Mouse (Mus musculus) embryonic fibroblast, embryonic 13.5 days (primary cell): ENCODE data around the gene Sacs. TPM values are rescaled to one million over a fixed set of nuclear protein-coding genes. Genes with fewer than 3 reads are reported as not detected.
A peak's percentile ranks its signal among the peaks of the same experiment; 100 is the strongest.
"Not testable (repeated sequence)": the region's sequence is repeated elsewhere in the genome, so short reads cannot be mapped to it uniquely, and the experiment has no call there.

Experiments
- H3K27ac ChIP-seq: 2 replicates; pipeline ENCODE4 v1.5.1; 2012; ENCODE audit warnings: low read length, control low read depth, inconsistent platforms; ENCODE audit not compliant: insufficient read depth
- H3K4me1 ChIP-seq: 2 replicates; pipeline ENCODE4 v1.6.1; 2011; ENCODE audit warnings: low read length; ENCODE audit not compliant: control insufficient read depth, insufficient read depth
- H3K4me3 ChIP-seq: 2 replicates; pipeline ENCODE4 v1.5.1; 2011; ENCODE audit warnings: mild to moderate bottlenecking, control low read depth, low read length; ENCODE audit not compliant: insufficient read depth
- CTCF ChIP-seq: IDR thresholded peaks from 2 replicates; pipeline ENCODE4 v1.5.1; 2011; ENCODE audit warnings: mild to moderate bottlenecking, control low read depth, low read length, moderate library complexity, borderline replicate concordance; ENCODE audit not compliant: insufficient read depth
- POLR2A ChIP-seq: IDR thresholded peaks from 2 replicates; pipeline ENCODE4 v1.6.1; 2011; ENCODE audit warnings: low read depth, mild to moderate bottlenecking, control low read depth, low read length, moderate library complexity
- polyA plus RNA-seq: library from polyadenylated mRNA; stranded (reverse); fragments of >200 nt; gene quantifications from 2 replicates; pipeline ENCODE4 v1.2.4, GENCODE M21; 2011; ENCODE audit warnings: low read depth; ENCODE audit not compliant: missing spikeins, insufficient read length

Sacs gene
- polyA plus RNA-seq, 1 experiment = 18.3 TPM

DNA sequence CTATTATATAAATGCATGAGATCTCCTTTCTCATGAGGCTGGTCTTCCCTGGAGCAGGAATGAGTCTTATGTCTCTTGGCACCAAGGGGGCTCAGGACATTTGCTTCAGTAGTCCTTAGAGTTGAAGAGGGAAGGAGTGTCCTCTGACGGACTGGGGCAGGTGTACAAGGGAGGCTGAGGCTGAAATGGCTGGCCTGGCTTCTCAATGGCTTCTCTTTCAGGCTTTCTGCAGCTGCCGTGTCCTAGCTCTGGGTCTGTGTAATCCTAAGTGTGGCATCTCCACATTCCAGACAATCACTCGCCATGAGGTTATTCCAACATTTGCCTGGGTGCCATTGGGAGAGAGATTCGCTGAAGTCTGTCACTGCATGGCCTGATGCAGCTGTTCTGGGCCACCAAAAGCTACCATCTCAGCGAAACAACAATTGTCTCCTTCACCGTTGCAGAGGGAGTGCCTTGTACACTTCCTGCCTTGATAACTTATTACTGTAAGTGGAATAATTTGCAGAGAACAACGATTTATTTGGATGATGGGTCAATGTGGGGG, 9.2 kb upstream of the Sacs start:
- H3K4me3 ChIP-seq = no peak overlapping the region
- no peaks in the 10 kb centered on the region for H3K4me1 ChIP-seq
- TF ChIP-seq POLR2A (no peak), CTCF (no peak)
- H3K27ac ChIP-seq = no peak overlapping the region

DNA sequence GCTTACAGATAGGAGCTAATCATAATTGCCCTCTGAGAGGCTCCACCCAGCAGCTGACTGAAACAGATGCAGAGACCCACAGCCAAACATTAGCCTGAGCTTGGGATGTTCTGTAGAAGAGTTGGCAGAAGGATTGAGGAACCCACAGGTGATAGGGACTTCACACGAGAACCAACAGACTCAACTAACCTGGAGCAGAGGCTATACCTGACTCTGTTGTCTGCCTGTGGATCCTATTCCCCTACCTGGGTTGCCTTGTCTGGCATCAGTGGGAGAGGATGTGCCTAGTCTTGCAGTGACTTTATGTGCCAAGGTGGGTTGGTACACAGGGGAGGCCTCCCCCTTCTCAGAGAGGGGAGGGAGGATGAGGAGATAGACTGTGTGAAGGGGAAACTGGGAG, 5.7 kb upstream of the Sacs start:
- Histone ChIP-seq H3K27ac (no peak overlapping the region), H3K4me3 (no peak overlapping the region), H3K4me1 (peaks cover 3% of the 10 kb centered on the region; the same call in 1 of the 2 replicates)
- TF ChIP-seq CTCF = no peak
- TF ChIP-seq POLR2A = no peak

DNA sequence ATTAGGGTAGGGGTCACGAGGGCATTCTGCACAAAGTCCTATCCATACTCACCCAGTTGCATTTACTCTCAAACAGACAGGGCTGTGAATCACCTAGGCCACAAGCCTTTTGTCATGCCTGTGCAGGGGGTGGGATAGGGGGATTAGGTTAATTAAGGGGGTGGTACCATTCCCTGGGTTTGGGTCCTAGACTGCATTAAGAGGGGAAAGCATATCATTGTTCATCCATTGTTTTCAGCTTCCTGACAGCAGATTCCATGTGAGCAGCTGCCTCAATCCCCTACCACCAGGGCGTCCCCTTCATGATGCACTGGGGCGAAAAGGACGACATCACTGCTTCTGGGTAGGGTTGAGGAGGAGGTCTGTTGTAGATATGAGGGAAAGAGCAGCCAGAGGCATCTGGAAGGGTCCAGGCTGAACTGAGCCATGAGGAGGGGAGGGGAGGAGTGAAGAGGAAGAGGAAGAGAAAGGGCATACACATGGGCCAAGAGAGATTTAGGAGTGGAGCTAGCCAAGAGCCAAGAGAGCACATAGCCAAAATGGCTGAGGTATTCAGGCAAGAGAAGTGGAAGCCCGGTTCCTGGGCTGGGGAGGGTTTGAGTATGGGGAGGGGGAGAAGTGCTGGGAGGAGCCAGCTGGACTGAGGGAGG, 3.8 kb upstream of the Sacs start:
- Histone ChIP-seq H3K27ac (no peak overlapping the region), H3K4me3 (no peak overlapping the region), H3K4me1 (peaks cover 4% of the 10 kb centered on the region; the same call in 1 of the 2 replicates)
- TF ChIP-seq CTCF (no peak), POLR2A (no peak)

DNA sequence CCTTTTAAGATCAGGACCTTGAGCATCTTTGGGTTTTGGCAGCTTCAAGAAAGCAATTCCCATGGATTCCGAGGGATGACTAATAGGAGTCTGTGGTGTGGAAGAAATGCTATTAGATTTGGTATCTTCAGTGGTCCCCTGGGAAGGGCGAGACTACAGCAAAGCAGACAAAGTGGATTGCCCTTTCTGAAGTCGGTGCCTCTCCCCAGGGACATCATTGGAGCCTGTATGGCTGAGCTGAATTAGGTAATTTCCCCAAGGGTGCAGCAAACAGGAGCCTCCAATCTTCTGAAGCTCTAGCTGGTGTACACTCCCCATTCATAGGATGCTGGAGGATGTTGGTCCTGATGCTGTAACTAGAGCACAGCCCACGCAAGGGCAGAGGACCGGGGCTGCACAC, 847 bp upstream of the Sacs start:
- no peak overlapping the region for H3K4me3 ChIP-seq
- TF ChIP-seq CTCF (no peak), POLR2A (no peak)
- peaks cover 4% of the 10 kb centered on the region; the same call in 1 of the 2 replicates for H3K4me1 ChIP-seq
- no peak overlapping the region for H3K27ac ChIP-seq

DNA sequence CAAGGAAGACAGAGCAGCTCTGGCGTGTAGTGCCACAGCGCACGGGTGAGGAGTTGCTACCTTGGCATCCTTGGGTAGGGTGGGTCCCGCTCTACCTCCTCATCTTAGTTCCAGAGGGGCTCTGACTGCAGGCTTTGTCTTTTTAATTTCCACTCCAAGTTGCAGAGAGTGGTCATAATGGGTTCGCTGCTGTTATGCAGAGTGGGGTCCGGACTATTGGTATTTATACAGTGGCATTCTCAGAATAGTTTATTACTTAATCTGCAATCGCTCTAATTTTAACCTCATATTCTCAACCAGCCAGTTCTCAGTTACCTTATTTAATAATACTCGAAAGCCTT, 440 bp downstream of the Sacs start:
- peaks cover 4% of the 10 kb centered on the region; the same call in 1 of the 2 replicates for H3K4me1 ChIP-seq
- H3K4me3 ChIP-seq = peak overlapping the region; percentile 10; the same call in 1 of the 2 replicates
- TF ChIP-seq POLR2A = no peak
- TF ChIP-seq CTCF = no peak
- no peak overlapping the region for H3K27ac ChIP-seq

DNA sequence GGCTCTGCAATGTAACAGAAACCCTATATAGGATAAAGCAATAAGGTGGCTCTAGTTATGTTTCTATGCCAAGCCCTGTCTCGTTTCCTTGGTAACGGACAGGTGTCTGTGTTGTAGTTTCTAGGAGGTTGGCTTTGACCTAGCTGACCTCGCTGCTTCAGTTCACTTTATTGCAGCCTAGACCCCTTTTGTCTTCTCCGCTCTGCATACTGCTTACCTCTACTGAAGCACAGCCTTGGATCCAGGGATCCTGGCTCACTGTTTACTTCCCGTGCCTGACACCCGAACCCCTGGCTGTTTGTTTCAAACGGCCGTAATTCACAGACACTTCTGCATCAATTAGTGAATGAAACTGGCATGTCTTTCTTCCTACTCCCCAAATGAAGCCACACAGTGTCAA, 5.1 kb downstream of the Sacs start:
- H3K4me1 ChIP-seq = no peaks in the 10 kb centered on the region
- H3K27ac ChIP-seq = no peak overlapping the region
- no peak for TF ChIP-seq CTCF
- no peak for TF ChIP-seq POLR2A
- H3K4me3 ChIP-seq = no peak overlapping the region

DNA sequence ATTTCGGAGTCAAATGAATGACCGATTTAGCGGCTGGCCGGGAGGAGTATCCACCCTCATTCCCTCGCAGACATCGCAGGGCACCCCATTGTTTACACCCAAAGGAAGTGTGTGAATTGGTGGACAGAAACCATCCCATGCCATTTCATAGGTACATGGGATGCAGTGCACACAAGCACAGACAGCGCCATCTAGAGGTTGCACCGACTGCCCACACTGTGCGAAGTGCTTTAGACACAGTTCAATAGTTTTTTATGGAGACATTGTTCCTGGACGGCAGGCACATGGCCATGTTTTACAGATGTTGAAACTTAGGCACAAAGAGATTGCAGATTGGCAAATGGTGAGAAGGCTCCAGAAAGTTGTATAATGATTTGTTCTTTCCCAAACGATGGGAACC, 5.6 kb downstream of the Sacs start:
- Histone ChIP-seq H3K4me1 (no peaks in the 10 kb centered on the region), H3K4me3 (no peak overlapping the region), H3K27ac (no peak overlapping the region)
- TF ChIP-seq CTCF = peak; percentile 60; the same call in 1 of the 2 replicates
- no peak for TF ChIP-seq POLR2A

DNA sequence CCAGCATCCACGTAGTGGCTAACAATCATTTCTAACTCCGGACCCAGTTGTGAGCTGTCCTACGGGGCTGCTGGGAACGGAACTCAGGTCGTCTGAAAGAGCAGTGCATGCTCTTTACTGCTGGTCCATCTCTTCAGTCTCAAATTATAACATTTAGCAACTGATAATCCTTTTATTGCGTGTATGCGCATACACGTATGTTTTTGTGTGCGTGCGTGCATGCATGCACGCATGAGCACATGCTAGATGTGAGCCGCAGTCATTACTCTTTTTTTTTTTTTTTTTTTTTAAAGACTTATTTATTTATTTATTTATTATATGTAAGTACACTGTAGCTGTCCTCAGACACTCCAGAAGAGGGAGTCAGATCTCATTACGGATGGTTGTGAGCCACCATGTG, 12.2 kb downstream of the Sacs start:
- not testable (repeated sequence) for H3K27ac ChIP-seq, H3K4me3 ChIP-seq, H3K4me1 ChIP-seq

DNA sequence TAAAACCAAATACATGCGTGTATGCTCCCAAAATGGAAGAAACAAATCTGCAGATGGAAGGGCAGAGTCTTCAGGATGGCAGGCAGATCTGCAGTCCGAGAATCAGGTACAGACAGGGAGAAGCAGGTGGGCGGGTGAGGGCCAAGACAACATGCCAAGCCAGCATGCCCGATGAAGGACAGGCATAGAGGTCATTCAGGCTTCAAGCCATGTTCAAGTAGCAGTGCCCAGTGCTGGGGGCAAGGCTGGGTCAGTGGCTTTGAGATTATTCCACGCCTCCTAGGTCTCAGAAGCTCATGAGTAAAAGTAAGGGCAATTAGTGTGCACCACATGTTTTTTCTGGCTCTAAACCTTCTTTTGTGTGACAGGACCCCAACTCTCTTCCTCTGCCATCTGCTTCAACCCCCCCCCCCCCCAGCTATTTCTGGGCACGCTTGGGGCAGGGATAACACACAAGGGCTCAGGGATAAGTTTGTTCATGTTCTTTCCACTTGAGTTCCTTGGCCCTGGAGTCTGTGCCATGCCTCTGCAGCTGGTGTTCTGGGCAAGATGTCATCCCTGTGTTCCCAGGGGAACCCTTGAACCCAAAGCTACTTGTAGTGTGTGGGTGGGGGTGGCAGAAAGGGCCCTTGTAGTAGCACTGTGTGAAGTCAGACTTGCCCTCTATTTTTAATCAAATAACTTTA, 16.8 kb downstream of the Sacs start:
- Histone ChIP-seq H3K4me3 (no peak overlapping the region), H3K27ac (no peak overlapping the region), H3K4me1 (no peaks in the 10 kb centered on the region)
- TF ChIP-seq POLR2A = no peak
- TF ChIP-seq CTCF = no peak

DNA sequence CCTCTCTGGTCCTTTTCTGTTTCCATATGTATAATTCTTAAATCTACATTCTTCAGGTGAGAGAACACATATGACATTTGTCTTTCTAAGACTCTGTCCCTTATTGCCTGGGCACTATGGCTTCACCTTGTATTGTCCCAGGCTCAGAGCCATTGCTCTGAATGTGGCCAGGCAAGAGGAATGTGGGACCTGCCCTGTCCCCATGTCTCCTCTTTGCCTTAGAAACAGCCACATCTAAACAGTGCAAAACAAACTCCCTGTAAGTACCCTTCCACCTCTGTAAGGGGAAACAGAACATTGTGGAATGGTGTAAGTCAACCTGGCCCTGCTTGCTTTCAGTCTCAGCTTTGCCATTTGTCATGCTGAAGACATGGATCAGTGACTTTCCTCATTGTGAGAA, 17.4 kb downstream of the Sacs start:
- no peak for TF ChIP-seq POLR2A
- 0 out of 2 replicates have a peak, but pooled peaks cover under 1% of the 10 kb centered on the region for H3K4me1 ChIP-seq
- no peak overlapping the region for H3K27ac ChIP-seq
- no peak overlapping the region for H3K4me3 ChIP-seq

DNA sequence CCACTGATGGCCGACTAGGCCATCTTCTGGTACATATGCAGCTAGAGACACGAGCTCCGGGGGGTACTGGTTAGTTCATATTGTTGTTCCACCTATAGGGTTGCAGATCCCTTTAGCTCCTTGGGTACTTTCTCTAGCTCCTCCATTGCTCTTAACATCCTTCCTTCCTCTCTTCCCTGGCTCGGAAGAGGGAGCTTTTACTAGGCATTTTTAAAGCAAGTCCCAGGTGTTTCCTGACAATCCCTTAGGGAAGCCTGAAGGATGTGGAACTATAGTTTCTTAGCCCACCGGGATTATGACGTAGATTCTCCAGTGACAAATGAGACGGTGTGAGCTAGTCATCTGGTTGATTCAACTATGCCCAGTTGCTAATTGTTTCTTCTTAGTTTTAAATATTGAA, 19.2 kb downstream of the Sacs start:
- peaks cover 13% of the 10 kb centered on the region for H3K4me1 ChIP-seq
- H3K27ac ChIP-seq, H3K4me3 ChIP-seq: not testable (repeated sequence)
